Mouse (Mus musculus) megakaryocyte, embryonic 14.5 days (primary cell): ENCODE measurements at regions not wholly inside any gene's neighbourhood (a gene's known extent, or its start where the extent isn't known, plus 50 kb on each side); places are given as distances from the start of the nearest gene placed in this dataset.

Experiments
- FLI1 ChIP-seq: IDR thresholded peaks from 2 replicates; pipeline ENCODE4 v1.6.1; 2012; ENCODE audit warnings: low read length, inconsistent platforms, mixed read lengths
- GATA1 ChIP-seq: IDR thresholded peaks from 3 replicates; pipeline ENCODE4 v1.6.1; 2012; ENCODE audit warnings: mixed read lengths, low read length, inconsistent platforms, borderline replicate concordance

GRCm38 (mm10) chr17:47179410-47179809 lies 169.1 kb upstream of the Ubr2 start:
- TF ChIP-seq FLI1, result no peak
- no peak for TF ChIP-seq GATA1
